Mouse (Mus musculus) right cerebral cortex, postnatal 25 days (tissue): ENCODE results near the gene Pip5k1c.

Experiments used
- DNase-seq: peaks from one replicate; pipeline ENCODE4 v3.0.0; 2022

Pip5k1c gene

GRCm38 (mm10) chr10:81351678-81352291 lies 59.0 kb downstream of the Pip5k1c start:
- DNase-seq: no peak

DNA sequence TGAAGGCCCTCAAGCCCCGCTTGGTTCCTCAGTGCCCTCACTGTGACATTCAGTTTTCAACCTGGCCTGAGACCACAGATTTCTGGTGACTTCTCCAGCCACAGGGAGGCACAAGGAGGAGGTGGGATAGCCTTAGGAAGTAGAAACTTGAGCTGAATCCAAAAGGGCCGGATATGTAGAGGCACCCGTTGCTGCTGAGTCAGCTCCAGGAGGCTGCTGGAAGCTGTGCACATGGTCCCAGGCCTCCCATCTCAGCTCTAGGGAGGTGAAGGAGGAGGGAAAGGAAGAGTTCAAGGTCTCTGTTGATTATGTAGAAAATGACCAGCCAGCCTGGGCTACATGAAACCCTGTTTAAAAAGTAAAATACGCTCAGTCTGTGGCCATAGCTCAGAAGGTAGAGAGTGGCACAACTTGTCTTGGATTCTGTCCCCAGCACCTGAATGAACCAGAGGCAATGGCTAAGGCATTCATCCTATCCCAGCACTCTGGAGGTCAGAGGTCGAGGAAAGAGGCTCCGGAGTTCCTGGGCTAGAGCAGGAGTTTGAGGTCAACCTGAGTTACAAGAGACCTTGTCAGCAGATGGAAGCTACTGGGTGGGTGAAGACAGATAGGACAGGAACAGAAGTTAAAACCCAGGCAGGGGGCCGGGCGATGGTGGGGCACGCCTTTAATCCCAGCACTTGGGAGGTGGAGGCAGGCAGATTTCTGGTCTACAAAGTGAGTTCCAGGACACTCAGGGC lies 62.1 kb downstream of the Pip5k1c start:
- no peak for DNase-seq

GRCm38 (mm10) chr10:81355533-81355932 lies 62.8 kb downstream of the Pip5k1c start:
- no peak for DNase-seq

GRCm38 (mm10) chr10:81356352-81356990 lies 63.7 kb downstream of the Pip5k1c start:
- DNase-seq: no peak

GRCm38 (mm10) chr10:81356991-81357844 lies 64.5 kb downstream of the Pip5k1c start, which contains the start of gene Mfsd12:
TSS of gene Mfsd12 (plus strand) at chr10:81357491.
- peak; percentile 93 for DNase-seq

DNA sequence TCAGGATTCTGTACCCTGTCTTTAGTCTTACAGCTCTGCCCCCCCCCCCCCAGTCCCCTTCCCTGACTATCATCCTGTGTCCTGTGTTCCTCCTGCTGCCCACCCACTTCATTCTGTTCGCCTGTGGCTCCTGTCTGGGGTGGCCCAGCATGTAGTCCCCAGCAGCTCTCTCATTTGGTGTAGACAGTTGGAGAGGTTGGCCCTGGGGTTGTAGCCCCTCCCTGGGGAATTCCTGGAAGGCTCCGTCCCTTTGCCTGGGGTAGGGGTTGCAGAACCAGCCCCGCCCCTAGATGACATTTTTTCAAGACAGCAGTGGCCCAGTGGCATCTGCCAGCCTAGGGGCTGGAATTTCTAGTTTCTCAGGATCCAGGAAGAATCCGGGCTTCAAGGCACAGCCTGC lies 65.4 kb downstream of the Pip5k1c start:
- DNase-seq: no peak

DNA sequence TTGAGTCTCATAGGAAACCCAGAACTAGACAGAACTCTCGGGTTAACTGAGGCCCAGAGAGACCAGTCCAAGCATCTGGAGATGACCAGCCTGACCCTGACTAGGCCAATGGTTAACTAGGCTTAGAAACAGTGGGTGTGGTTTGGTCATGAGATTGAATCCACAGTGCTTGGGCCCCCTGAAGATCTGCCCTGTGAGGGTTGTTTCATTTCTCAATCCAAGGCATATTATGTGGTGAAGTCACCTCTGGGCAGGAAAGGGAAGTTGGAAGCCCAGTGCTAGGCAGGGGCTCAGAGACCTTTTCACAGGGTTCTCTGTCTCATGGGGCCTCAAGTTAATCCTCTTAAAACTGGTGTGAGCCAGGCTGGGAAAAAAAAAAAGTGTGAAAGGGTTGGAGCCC lies 66.1 kb downstream of the Pip5k1c start:
- no peak for DNase-seq

GRCm38 (mm10) chr10:81360721-81361120 lies 68.0 kb downstream of the Pip5k1c start:
- DNase-seq: no peak

DNA sequence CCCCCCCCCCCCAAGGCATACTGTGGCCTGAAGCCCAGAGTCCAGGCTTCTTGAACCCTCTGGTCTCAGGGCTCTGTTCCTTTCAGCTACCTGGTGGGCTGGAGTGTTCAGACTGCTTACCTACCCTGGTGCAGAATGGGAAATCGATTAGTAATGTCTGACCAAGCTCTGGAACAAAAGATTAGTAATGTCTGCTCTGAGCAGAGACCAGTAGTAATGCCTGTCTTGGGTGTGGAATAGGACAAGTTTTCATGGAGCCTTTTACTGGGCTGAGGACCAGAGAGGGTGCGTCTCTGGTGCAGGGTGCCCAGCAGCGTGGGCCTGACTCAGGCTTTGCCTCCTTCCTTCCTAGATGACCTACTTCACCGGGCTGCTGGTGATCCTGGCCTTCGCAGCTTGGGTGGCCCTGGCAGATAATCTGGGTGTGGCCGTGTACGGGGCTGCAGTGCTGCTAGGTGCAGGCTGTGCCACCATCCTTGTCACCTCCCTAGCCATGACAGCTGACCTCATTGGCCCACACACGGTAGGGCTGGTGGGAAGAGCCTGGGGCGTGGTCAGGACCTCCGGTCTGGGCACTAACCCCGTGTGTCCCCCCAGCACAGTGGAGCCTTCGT lies 69.7 kb downstream of the Pip5k1c start:
- no peak for DNase-seq

- DNase-seq: no peak
Observed at GRCm38 (mm10) chr10:81363436-81364346, 70.9 kb downstream of the Pip5k1c start.

DNA sequence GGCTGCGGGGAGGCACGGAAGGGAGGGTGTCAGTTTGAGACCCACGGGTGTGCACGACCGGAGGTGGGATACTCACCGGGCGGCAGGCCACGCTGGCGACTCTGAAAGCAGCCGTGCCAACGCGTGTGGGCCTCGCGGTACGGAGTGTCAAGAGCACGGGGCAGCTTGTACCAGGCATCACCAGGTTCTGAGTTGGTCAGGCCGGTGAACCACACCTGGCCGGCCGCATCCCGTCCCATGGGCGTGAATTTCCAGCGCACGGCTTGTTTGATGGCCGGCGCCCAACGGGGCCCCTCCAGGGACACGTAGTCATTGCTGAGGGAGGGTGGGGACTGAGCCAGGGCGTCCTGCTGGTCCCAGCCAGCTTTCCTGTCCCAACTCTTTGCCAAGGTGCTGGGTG lies 71.9 kb downstream of the Pip5k1c start:
- no peak for DNase-seq

GRCm38 (mm10) chr10:81365073-81365472 lies 72.3 kb downstream of the Pip5k1c start:
- peak; percentile 54 for DNase-seq

DNA sequence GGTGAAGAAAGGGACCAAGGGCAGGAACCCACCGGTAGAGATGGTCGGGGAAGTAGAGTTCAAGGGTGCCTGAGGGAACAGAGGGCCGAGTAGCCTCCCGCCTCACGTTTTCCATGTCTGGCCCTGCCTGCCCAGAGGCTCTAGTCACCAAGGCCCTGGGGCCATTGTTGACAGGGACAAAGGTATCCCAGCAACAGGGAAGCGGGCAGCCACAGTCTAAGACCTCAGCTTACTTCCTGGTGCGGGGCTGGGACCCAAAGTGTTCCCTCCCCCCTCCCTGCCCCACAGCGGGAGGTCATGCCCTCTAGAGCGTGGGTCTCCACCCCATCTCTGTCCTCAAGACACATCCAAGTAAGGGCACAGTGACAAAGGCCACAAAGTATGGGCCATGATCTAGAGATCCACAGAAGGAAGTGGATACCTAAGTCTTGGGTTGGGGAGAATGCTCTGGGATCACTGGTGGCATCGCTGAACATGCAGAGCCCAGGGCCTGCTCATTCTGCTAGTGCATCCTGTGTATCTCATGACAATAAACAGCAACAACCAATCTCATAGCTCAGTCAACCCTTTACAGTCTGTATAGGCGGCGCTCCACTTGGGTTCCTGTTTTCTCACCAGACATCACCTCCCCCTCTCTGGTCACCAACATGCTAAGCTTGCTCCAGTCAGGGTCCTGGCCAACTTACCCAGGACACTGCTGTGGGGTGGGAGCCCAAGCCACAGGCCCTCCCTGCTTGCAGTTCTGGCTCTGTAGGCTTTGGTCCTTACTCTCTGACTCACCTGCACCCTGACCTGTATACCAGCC lies 73.1 kb downstream of the Pip5k1c start, which contains the start of gene 4930404N11Rik:
Gene 4930404N11Rik, minus strand, starts transcription at position 145 of the 805 bp plus-strand sequence.
- DNase-seq: no peak

DNA sequence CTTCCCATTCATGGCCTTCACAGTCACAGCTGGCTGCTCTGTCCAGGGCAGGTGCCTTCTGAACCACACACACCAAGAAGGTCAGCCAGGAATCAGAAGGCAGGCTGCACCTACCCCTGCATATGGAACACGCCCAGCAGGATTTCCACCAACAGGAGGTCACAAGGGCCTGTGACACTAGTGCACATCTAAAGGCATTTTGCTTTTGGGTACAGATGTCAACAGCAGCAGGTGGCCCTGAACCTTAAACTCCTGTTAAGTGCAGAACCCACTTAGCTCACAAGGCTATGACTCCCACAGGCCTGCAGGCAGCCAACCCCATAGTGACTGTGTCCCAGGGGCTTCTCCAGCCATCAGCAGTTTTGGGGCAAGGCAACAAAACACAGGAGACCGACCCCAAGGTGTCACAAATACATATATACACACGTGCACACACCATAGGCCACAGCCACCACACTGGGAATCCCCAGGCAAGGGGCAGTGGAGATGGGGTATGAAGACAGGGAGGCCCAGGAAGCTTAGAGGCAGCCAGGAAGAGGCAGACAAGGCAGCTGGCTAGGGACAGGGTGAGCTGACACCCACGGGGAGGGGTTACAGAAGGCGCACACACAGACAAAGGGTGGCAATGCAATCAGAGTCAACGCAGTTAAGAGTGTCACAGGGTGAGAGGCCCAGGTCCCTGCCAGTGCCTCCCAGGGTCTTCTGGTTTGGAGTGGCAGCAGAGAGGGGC lies 73.9 kb downstream of the Pip5k1c start:
- no peak for DNase-seq

DNA sequence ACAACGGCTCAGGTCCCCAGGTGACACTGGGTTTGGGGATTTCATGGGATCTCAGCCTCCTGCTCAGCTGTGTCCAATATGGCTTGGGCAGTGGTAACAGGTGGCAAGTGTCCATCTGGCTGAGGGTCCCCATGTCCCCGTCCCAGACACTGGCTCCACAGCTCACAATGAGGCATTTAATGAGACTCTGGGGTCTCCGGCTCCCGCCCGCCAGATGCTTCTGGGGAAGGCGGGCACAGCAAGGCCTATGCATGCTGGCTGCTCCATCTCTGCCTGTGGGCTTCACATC lies 74.4 kb downstream of the Pip5k1c start:
- DNase-seq: no peak
